Mouse (Mus musculus): Measurements from ENCODE around the gene Glyctk.
A peak's percentile ranks its signal among the peaks of the same experiment; 100 is the strongest.

The Glyctk gene

GRCm38 (mm10) chr9:106158037-106158491 is at the start of gene Glyctk:
Gene Glyctk, minus strand, starts transcription at chr9:106158138.
- DNase-seq (ENCODE audit: low spot score in 2 of 2), result no peak

DNA sequence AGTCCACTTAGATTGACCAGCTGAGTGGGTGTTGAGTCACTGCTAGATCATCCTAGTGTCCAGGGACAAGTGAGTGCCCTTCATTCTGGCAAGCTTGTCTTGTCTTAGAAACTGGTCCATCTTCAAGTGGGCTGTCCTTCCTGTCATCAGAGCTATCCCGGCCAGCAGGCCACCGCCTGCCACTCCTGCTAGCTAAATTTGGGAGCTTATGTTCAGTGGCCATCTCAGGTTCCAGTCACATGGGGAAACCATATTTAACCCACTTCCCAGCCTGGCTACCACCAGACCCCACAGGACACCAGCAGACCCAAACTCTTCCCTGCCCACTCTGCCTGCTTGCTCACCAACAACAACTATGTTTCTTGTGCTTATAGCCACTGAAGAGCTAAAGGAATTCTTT is 48.6 kb upstream of the Glyctk start:
- DNase-seq (ENCODE audit: low spot score in 2 of 2), result no peak

DNA sequence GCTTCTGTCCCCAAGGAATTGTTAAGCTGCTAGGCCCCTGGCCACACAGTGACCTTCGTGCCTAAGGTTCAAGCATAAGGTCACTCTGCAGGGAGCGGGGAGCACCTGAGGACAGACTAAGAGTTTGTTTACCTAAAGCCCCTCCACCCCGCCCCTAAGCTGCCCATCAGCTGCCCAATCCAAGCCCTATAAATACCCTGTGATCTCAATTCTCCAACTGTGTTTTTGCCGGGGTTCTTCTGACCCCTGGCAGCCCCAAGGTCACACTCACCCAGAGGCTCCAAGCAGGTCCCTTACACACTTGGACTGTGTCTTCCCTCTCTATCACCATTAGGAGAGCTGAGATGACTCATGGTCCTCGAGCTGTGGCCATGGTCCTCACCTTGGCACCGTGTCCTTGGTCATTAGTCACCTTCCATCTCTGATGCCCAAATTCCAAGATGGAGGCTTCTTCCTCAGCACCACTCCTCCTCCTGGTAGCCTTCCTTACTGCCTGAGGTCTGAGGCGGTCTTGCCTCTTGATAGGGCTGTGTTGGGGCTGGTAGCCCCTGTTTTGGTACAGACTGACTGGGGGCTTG is 47.9 kb upstream of the Glyctk start:
- DNase-seq (ENCODE audit: low spot score in 2 of 2), result no peak

DNA sequence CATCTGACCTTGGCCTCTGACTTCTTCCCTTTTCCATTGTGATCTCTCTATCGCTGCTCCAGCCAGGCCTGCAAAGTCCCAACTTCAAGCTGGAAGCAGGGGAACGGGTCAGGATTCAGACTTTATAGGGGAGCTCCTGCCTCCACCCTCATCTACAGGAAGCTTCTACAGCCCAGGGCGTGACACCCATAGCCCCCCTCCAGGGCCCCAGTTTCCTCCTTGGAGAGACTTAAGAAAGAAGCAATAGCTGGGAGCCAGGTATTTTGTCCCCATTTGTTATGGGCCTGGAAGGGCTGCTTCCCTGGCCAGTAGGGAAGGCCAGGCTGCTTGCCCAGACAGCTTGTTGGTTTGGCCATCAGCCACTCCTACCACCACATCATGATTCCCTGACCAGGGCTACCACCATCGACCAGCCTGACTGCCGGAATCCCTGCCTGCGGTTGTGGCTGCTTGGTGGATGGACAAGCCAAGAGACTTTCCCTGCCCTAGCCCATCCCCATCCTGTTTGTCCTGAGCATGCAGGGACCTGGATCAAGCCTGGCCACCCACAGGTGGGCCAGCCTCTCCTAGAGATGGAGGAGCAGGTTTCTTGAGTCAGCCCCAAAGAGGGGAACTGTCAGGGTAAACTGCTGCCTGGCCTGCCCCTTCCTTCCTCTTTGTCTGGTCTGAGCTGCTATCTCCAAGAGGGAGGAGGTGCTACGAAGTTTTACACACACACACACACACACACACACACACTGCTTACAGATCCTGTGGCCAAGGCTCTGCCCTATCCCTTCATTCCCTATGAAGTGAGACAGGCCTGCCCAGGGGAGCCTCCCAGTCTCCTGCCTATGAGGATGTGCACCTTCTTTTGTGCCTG is 46.3 kb upstream of the Glyctk start:
- no peak for DNase-seq (ENCODE audit: low spot score in 2 of 2)

- DNase-seq (ENCODE audit: low spot score in 2 of 2), result peak; percentile 75 to 88
These were observed 45.1 kb upstream of the Glyctk start, which contains the start of gene Twf2 for GRCm38 (mm10) chr9:106202819-106203636. Gene Twf2, plus strand, starts transcription at chr9:106203108.

- DNase-seq (ENCODE audit: low spot score in 2 of 2), result no peak
These were observed 44.0 kb upstream of the Glyctk start for GRCm38 (mm10) chr9:106201895-106202294.

DNA sequence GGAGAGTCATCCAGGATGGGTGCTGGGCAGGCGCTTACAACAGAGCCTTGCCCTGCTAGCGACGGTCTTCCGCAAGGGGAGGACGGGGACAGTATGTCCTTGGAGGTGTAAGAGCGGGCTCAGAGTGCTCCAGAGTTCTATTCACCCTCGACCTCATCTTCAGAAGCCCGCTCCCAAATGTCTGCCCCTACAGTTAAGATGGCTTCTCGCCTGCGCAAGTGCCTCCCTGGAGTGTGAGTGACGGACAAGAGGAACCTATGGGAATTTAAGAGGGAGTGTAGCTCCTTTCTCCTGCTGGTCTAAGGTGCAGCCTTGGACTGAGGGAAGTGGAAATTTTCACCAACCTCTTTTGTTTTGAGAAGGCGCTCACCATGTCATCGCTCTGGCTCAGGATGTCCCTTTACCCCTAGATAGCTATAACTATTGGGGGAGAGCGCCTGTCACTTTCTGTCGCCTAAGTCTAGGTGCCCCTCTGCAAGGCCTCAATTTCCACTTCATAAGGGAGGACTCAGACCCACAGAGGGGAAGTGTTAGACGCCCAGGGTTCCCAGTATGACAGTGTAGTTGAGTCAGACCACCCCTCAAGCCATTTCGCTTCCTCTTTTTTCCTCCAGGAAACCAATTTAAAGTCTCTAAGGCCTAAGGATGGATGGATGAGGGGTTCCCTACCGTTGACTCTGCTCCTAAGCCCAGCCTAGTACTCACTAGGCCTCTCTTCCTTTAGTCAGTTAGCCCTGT is 41.8 kb upstream of the Glyctk start, which contains the start of gene Ppm1m:
Ppm1m (minus strand) TSS at position 212 of the 738 bp plus-strand sequence.
- no peak for DNase-seq (ENCODE audit: low spot score in 2 of 2)

DNA sequence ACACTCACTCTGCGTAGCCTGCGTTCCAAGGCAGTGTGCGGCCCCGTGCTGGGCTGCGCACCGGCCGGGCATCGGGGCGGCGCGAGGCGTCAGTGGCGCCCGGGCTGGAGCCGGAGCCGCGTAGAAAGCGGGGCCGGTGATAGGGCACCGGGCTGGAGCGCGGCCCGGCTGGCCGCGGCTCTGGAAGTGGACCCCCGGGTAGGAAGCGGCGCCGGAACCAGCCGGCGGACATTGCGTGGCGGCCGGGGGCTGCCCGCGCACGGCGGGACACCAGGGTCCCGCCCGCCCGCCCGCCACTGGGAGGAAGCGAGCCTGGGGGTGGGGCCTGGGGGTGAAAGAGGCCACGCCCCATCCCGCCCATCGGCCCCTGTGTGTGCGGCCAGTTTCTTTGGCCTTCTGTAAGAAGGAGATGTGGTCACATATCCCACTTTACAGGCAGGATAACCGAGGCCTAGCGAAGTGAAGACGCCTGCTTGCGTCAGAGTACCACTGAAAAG is 41.1 kb upstream of the Glyctk start:
- no peak for DNase-seq (ENCODE audit: low spot score in 2 of 2)

DNA sequence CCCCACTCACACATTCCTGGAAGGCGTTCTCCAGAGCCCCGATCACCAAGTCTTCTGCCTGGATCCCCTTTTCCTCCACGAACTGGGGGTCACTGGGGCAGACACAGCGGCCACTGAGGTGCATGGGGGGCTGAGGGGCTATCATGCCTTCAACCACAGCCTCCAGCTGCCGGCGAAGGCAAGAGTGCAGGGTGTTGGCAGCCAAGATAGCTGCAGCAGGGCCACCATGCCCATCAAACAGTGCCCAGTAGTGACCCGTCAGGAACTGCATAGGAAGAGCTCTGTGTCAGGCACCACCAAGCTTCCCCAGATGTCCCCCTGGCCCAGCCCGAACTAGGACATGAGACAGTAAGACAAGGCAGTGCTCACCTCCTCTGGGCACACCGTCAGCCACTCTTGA is 39.8 kb upstream of the Glyctk start:
- DNase-seq (ENCODE audit: low spot score in 2 of 2), result no peak

GRCm38 (mm10) chr9:106197081-106197713 is 39.3 kb upstream of the Glyctk start:
- DNase-seq (ENCODE audit: low spot score in 2 of 2), result no peak

DNA sequence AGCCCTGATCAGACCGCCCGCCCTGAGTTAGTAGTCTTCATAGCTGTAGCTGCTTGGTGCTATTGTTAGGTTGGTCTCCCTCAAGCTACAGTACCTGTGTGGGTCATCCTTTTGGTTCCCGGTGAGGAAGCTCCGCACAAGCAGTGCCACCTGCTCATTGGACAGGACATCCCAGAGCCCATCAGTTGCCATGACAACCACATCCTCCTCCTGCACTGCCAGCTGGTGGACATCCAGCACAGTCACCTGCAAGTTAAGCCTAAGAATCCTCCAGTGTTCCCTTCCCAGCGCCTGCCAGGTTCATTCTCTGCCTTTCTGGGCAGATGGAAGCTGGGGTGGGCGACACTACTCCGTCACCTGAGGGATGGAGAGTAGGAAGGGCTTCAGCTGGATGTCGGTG is 37.8 kb upstream of the Glyctk start:
- peak in 1 of 2 experiments; percentile 73 for DNase-seq (ENCODE audit: low spot score in 2 of 2)

GRCm38 (mm10) chr9:106193930-106194807 is 36.2 kb upstream of the Glyctk start:
- DNase-seq (ENCODE audit: low spot score in 2 of 2), result no peak

GRCm38 (mm10) chr9:106192998-106193397 is 35.1 kb upstream of the Glyctk start:
- DNase-seq (ENCODE audit: low spot score in 2 of 2), result no peak

DNA sequence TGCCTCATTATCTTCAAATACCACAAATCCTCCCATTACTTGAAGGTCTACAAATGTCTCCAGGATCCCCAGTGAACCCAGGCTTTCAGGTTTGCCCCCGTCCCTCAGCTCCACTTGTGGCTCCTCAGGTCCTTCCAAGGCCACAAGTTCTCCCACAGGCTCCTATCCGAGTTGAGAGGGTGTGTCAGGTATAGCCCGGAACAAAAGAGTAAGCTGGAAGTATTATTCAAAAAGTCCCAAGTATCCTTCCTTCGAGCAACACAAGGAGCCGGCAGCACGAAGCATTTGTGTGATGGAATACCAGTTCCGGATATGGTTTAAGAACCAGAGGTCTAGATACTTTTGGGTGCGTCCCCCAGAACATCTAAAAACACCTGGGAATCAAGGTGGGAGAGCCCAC is 34.1 kb upstream of the Glyctk start:
- DNase-seq (ENCODE audit: low spot score in 2 of 2), result no peak

- no peak for DNase-seq (ENCODE audit: low spot score in 2 of 2)
These were observed 33.4 kb upstream of the Glyctk start for GRCm38 (mm10) chr9:106191355-106191754.

- no peak for DNase-seq (ENCODE audit: low spot score in 2 of 2)
These were observed 26.1 kb upstream of the Glyctk start for GRCm38 (mm10) chr9:106183996-106184395.

DNA sequence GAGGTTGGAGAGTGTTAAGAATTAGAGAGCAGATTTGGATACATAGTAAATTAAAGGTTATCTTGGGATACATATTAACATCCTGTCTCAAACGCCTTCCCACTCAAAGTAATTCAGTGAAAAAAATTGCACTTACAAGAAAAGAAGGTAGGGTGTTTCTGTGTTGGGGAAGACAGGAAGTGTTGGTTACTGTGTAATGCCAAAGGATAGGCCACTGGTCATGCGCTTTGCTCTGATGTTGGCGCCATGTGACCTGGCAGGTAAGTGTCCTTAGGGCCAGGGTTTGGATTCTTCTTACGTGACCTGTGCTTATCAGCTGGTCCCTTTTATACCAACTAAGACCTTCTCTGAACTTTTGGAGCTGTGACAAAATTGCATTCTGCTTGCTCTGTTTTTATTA is 24.2 kb upstream of the Glyctk start:
- DNase-seq (ENCODE audit: low spot score in 2 of 2), result no peak

GRCm38 (mm10) chr9:106179964-106180363 is 22.0 kb upstream of the Glyctk start:
- no peak for DNase-seq (ENCODE audit: low spot score in 2 of 2)

- DNase-seq (ENCODE audit: low spot score in 2 of 2), result no peak
These were observed 21.5 kb upstream of the Glyctk start for GRCm38 (mm10) chr9:106179454-106179853.

- no peak for DNase-seq (ENCODE audit: low spot score in 2 of 2)
These were observed 19.9 kb upstream of the Glyctk start for GRCm38 (mm10) chr9:106177799-106178198.
